Mouse (Mus musculus) intestine, embryonic 16.5 days (tissue): ENCODE measurements around the gene Acbd4. TPM values are rescaled to one million over a fixed set of nuclear protein-coding genes. Genes with fewer than 3 reads are reported as not detected.
A peak's percentile ranks its signal among the peaks of the same experiment; 100 is the strongest.

ENCODE experiments used
- ATAC-seq: fragments of 200-750 bp; cut with Nextera tagmentation; 2 replicates; pipeline ENCODE4 v1.8.0; 2017; ENCODE audit warnings: moderate TSS enrichment, moderate library complexity
- H3K27ac ChIP-seq: fragments of 300-500 bp; sonication (generic); 2 replicates; pipeline ENCODE4 v1.5.1; 2014; ENCODE audit warnings: mild to moderate bottlenecking, low read length
- H3K27me3 ChIP-seq: fragments of 300-500 bp; sonication (generic); replicated peaks from 2 replicates; pipeline ENCODE4 v1.6.1; 2014; ENCODE audit warnings: low read length, control low read depth, mixed read lengths; ENCODE audit not compliant: control insufficient read depth, insufficient read depth
- H3K36me3 ChIP-seq: fragments of 300-500 bp; sonication (generic); 2 replicates; pipeline ENCODE4 v1.6.1; 2014; ENCODE audit warnings: low read length, control low read depth; ENCODE audit not compliant: control insufficient read depth, insufficient read depth
- H3K4me1 ChIP-seq: fragments of 300-500 bp; sonication (generic); 2 replicates; pipeline ENCODE4 v1.6.1; 2014; ENCODE audit warnings: low read length, control low read depth, mixed read lengths; ENCODE audit not compliant: control insufficient read depth, insufficient read depth
- H3K4me2 ChIP-seq: fragments of 300-500 bp; sonication (generic); 2 replicates; pipeline ENCODE4 v1.6.1; 2014; ENCODE audit warnings: low read depth, low read length, control low read depth
- H3K4me3 ChIP-seq: fragments of 300-500 bp; sonication (generic); 2 replicates; pipeline ENCODE4 v1.5.1; 2014; ENCODE audit warnings: mild to moderate bottlenecking, low read length
- H3K9ac ChIP-seq: fragments of 300-500 bp; sonication (generic); 2 replicates; pipeline ENCODE4 v1.6.1; 2014; ENCODE audit warnings: low read depth, low read length
- H3K9me3 ChIP-seq: fragments of 300-500 bp; sonication (generic); 2 replicates; pipeline ENCODE4 v1.6.1; 2016; ENCODE audit warnings: low read length, control low read depth; ENCODE audit not compliant: control insufficient read depth
- WGBS: fragments of 180-500 bp; shearing (Covaris S2); extraction: QIAGEN DNeasy Blood & Tissue Kit; methylation state at CpG from one replicate; pipeline ENCODE4 v1.1.7; 2014; 5-methylcytosine and 5-hydroxymethylcytosine counted together
- polyA plus RNA-seq: library from polyadenylated mRNA; unstranded; fragments of >200 nt; fragmentation: Nextera tagmentation; extraction: Ambion mirVana; gene quantifications from 2 replicates; pipeline ENCODE4 v1.2.1, GENCODE M21; 2015

Gene Acbd4
- polyA plus RNA-seq, 1 experiment from 2014 or later: 30.4 TPM

DNA sequence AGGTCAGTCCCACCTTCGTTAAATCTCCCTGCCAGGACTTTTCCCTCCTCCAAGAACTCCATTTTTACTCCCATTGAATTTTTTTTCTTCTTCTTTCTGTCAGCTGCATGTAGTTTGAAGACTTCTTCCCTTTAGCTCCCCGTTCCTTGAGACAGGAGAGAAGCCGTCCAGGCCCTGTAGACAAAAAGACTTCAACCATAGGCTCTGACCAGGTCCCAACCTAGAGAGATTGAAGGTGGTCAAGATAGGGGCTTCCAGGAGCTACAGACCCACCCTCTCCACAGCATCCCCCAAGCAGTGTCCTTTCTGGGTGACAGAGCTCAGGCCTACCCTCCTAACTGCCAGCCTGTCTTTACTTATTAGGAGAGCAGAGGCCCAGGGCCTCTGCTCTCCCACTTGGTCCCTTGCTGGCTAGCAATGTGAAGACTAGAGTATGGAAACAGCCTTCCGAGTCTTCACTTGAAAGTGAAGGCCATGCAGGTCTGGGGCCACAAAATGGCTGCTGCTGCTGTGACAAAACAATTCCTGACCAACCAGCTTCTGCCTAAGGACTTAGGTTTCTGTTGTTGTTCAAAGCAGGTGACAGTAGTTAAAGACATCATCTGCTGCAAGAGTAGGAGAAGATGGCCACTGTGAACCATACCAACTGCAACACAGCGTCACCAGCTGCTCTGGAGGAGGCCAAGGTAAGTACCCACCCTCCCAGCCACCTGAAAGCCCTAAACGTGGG lies 32.1 kb downstream of the Acbd4 start:
- 56% methylated on average over 6 of the region's 6 CpGs for WGBS
- H3K4me2 ChIP-seq: peak overlapping the region; percentile 60
- peak; percentile 7; the same call in 1 of the 2 replicates for ATAC-seq
- peaks cover 24% of the 10 kb centered on the region for H3K4me1 ChIP-seq
- peak overlapping the region; percentile 44 for H3K4me3 ChIP-seq
- H3K9me3 ChIP-seq: no peaks in the 10 kb centered on the region
- H3K9ac ChIP-seq: peak overlapping the region; percentile 67
- peak overlapping the region; percentile 82 for H3K27ac ChIP-seq
- no peaks in the 10 kb centered on the region for H3K27me3 ChIP-seq
- H3K36me3 ChIP-seq: no peaks in the 10 kb centered on the region

DNA sequence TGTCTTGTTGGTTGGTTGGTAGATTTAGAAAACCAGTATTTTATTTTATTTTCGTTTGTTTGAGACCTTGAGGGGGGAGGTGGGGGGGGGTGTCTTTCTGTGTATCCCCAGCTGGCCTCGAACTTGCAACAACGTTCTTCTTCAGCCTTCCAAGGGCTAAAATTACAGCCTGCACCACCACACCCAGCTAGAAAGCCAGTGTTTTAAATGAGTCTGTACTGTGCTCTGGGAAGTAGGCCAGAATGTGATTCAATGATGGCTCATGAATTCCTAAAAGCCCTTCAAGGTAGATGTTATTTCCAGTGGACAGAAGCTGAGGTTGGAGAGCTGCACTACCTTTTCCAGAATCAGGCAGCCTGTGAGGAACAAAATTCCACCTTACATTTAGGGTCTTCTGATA lies 32.7 kb downstream of the Acbd4 start:
- ATAC-seq: no peak
- no peaks in the 10 kb centered on the region; the same call in 1 of the 2 replicates for H3K36me3 ChIP-seq
- H3K27me3 ChIP-seq: no peaks in the 10 kb centered on the region
- H3K4me2 ChIP-seq: peak overlapping the region; percentile 60; the same call in 1 of the 2 replicates
- no peak overlapping the region for H3K27ac ChIP-seq
- peak overlapping the region; percentile 67 for H3K9ac ChIP-seq
- peaks cover 24% of the 10 kb centered on the region for H3K4me1 ChIP-seq
- H3K9me3 ChIP-seq: no peaks in the 10 kb centered on the region
- WGBS: 75% methylated on average over 3 of the region's 3 CpGs
- no peak overlapping the region for H3K4me3 ChIP-seq

DNA sequence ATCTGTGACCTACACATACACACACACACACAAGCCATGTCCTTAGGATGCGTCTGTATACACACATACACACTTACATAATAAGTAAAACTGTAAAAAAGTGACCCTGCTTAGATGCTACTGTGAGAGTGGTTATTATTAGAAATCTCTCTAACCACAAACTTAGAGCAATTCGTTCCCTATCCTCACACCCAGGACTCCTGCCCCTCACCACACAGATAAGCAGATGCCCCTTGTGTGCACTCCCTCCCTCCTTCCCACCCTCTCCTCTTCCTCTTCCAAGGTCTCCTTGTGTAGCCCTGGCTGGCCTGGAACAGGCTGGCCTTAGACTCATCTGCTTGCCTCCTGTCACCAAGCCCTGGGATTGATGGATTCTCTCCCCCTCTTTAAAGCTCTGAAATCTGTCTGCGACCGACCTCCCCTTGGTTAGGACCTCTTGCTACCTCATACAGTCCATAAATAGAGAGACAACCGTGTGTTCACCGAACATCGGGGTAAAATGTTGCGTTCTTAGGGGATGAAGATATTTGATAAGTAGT lies 34.6 kb downstream of the Acbd4 start:
- Histone ChIP-seq H3K27me3 (no peaks in the 10 kb centered on the region), H3K36me3 (no peaks in the 10 kb centered on the region; the same call in 1 of the 2 replicates), H3K9ac (no peak overlapping the region), H3K4me1 (peaks cover 30% of the 10 kb centered on the region), H3K4me2 (no peak overlapping the region), H3K9me3 (no peaks in the 10 kb centered on the region), H3K4me3 (no peak overlapping the region), H3K27ac (no peak overlapping the region)
- WGBS: 83% methylated on average over 8 of the region's 8 CpGs
- ATAC-seq: no peak

DNA sequence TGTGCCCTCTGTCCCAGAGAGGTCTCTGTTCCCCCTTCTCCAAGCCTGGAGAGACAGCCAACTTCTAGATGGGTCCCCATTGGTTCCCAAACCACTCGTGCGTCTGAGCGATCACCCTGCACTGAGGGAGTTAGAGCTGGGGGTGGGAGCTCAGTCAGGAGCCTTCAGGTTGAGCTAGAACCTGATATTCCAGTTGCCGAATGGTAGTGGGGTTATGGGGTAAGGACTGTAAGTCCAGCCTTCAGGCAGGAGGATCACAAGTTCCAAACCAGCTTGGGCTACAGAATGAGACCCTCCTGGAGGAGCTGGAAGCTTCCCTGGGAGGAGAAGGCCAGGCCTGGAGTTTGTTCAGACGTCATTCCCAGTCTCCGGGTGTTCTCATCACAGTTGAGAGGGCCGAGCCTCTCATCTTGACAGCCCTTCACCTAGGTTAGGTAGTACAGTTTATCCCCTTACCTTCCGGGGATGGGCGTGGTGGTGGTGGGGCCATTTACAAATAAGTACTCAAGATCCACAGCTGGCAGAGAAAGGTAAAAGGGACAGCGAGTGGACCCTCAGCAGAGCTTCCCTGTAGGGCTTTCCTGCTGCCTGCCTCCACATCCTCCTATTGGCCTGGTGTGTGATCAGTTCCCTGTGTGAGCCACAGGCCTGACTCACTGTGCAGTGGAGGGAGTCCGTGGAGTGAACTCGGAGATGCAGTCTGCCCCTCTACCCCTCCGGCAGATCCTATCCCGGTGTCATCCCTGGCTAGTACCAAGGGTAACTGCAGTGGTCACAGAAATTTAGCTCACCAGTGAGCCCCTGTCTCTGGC lies 38.7 kb downstream of the Acbd4 start:
- Histone ChIP-seq H3K36me3 (no peaks in the 10 kb centered on the region; the same call in 1 of the 2 replicates), H3K27ac (peak overlapping the region; percentile 98), H3K4me1 (peaks cover 47% of the 10 kb centered on the region), H3K4me3 (no peak overlapping the region), H3K9me3 (no peaks in the 10 kb centered on the region), H3K9ac (peak overlapping the region; percentile 62), H3K4me2 (0 out of 2 replicates have a peak overlapping the region, but pooled peaks have one; percentile 24), H3K27me3 (no peaks in the 10 kb centered on the region)
- 65% methylated on average over 14 of the region's 14 CpGs for WGBS
- no peak for ATAC-seq

DNA sequence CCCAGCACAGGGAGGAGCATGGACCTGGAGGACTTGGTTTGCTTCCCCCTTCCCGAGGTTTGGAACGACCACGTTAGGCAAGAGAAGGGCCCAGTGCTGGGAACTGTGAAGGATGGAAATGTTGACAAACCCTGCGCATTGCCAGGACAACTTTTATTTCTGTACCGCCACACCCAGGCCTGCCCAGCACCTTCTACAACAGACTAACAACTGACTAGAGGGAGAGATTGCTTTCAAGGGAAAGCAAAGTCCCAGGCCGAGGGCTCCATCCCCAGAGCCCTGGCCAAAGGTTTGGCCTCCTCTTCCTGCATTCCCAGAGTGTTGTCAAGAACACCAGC lies 39.2 kb downstream of the Acbd4 start:
- no peak overlapping the region for H3K4me3 ChIP-seq
- ATAC-seq: peak; percentile 37
- peak overlapping the region; percentile 98 for H3K27ac ChIP-seq
- H3K27me3 ChIP-seq: no peaks in the 10 kb centered on the region
- H3K4me1 ChIP-seq: peaks cover 49% of the 10 kb centered on the region
- no peaks in the 10 kb centered on the region for H3K9me3 ChIP-seq
- 25% methylated on average over 6 of the region's 6 CpGs for WGBS
- H3K4me2 ChIP-seq: 0 out of 2 replicates have a peak overlapping the region, but pooled peaks have one; percentile 24
- no peaks in the 10 kb centered on the region; the same call in 1 of the 2 replicates for H3K36me3 ChIP-seq
- H3K9ac ChIP-seq: peak overlapping the region; percentile 62

DNA sequence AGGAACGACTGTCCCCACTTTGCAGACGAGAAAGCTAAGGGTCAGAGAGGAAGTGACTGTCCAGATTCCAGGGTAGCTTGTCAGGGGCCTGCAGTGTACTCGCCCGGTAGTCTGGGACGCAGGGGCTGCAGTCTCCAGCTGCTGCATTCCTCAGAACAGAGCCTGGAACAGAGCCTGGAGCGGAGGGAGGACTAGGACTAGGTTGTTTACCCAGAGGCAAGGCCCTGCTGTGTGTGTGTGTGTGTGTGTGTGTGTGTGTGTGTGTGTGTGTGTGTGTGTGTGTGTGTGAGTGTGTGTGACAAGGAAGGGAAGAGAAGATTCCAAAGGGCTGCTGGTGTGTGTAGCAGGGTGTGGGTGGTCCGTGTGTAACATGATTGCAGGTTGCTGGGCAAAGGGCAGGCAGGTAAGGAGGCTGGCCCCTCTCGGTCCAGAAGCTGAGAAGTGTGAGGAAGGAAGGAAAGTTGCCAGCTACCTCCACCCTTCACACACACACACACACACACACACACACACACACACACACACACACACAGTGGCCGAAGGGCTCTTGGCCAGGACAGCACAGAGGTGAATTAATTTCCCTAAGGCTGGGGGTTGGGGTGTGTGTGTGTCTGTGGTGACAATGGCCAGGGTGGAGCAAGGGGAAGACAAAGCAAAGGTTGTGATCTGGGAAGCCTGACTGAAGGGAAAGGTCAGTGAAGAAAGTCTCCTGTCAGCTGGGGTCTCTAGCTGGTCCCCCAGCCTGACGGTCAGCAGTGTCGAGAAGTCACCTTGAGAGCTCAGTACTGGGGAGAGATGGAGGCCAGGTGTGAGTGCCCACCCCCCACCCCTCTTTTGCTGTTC lies 39.8 kb downstream of the Acbd4 start:
- WGBS: 9% methylated on average over 11 of the region's 11 CpGs
- peak overlapping the region; percentile 15; the same call in 1 of the 2 replicates for H3K4me3 ChIP-seq
- peak overlapping the region; percentile 98 for H3K27ac ChIP-seq
- H3K4me2 ChIP-seq: peak overlapping the region; percentile 31
- ATAC-seq: peak; percentile 90
- peaks cover 49% of the 10 kb centered on the region for H3K4me1 ChIP-seq
- no peaks in the 10 kb centered on the region for H3K9me3 ChIP-seq
- no peaks in the 10 kb centered on the region for H3K27me3 ChIP-seq
- H3K36me3 ChIP-seq: no peaks in the 10 kb centered on the region; the same call in 1 of the 2 replicates
- peak overlapping the region; percentile 62 for H3K9ac ChIP-seq

DNA sequence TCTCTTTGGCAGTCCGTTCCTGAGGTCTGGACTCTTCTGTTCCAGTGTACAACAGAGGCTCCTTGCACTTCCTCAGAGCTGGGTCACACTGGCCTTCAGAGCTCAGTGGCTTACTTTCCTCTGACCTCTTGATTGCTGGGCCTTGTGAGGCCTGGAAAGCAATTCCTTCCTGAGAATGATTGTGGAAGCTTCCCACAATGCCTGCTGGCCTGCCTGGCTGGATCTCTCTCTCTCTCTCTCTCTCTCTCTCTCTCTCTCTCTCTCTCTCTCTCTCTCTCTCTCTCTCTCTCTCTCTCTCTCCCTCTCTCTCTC lies 40.4 kb downstream of the Acbd4 start:
- Histone ChIP-seq H3K9me3 (no peaks in the 10 kb centered on the region), H3K9ac (peak overlapping the region; percentile 54), H3K4me2 (peak overlapping the region; percentile 31), H3K27me3 (no peaks in the 10 kb centered on the region), H3K4me3 (peak overlapping the region; percentile 15; the same call in 1 of the 2 replicates), H3K36me3 (no peaks in the 10 kb centered on the region; the same call in 1 of the 2 replicates), H3K27ac (peak overlapping the region; percentile 98), H3K4me1 (peaks cover 49% of the 10 kb centered on the region)
- WGBS: 45% methylated on average over 1 of the region's 1 CpGs
- ATAC-seq: peak; percentile 15; the same call in 1 of the 2 replicates

DNA sequence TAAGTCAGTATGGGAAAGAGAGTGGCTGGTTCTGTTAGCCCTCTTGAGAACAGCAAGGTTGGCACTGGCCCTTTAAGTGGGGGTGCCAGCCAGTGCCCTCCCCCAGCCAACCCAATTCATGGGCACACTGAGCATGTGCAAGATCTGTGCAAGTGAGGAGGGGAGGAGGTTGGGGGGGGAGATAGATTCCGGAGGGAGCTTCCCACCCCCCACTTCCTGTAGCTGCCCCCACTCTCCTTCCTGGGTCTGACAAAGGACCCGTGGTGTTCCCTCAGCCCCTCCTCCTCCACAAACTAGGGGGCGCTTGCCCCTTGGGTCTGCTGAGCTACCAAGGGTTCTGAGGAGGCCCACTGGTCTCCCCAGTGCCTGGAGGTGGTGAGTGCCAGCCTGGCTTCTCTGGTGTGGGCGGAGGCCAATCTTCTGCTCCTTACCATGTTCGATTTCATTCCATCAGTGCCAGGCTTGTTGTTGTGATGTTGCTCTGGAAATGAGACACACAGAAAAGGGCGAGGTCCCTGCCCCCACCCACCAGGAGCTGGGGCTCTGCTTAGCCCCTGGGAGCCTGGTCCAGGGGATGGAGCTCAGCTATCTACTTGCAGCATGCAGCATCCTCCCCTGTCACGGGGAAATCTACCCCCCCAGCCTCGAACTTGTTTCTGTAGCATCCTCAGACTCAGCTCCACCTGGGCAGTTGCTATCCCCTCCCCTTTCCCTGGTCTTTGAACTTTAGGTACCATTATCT lies 41.1 kb downstream of the Acbd4 start:
- Histone ChIP-seq H3K36me3 (no peaks in the 10 kb centered on the region; the same call in 1 of the 2 replicates), H3K27me3 (no peaks in the 10 kb centered on the region), H3K9me3 (no peaks in the 10 kb centered on the region), H3K4me2 (peak overlapping the region; percentile 31), H3K4me3 (peak overlapping the region; percentile 10), H3K9ac (peak overlapping the region; percentile 54), H3K4me1 (peaks cover 53% of the 10 kb centered on the region), H3K27ac (peak overlapping the region; percentile 98)
- WGBS: 25% methylated on average over 8 of the region's 8 CpGs
- ATAC-seq: peak; percentile 25
